Mouse (Mus musculus): Measurements from ENCODE around the gene Zeb2. TPM values are rescaled to one million over a fixed set of nuclear protein-coding genes. Genes with fewer than 3 reads are reported as not detected.

Gene Zeb2
- total RNA-seq, 2 experiments from 2014 or later = 62.7 to 77.7 TPM

- intact Hi-C loops (cut with DNase I) = no loop called here
- DNase-seq = no peak
Observed at GRCm38 (mm10) chr2:44960561-44960960, 156.6 kb downstream of the Zeb2 start.

GRCm38 (mm10) chr2:44957329-44957797 lies 159.8 kb downstream of the Zeb2 start:
- no peak for DNase-seq
- intact Hi-C loops (cut with DNase I) = no loop called here

GRCm38 (mm10) chr2:44956232-44956631 lies 161.0 kb downstream of the Zeb2 start:
- DNase-seq = peak; percentile 47 to 48
- intact Hi-C loops (cut with DNase I) = no loop called here

DNA sequence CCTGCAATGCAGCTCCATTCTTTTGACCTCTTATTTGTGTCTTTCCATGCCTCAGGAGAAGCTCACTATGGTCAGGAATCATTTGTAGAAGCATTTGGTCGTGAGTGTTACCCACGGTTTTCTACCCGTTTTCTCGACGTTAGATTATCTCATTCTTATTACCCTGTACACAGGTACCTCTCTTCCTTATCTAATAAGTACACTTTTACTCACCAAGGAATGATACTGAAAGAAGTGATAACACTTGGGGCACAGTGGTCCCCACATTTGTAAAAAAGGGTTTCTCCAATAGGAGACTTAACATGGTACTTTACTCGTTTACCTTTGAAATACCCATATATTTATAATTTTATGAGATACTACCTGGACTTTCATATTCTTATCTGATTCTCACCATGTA lies 161.7 kb downstream of the Zeb2 start:
- intact Hi-C loops (cut with DNase I) = no loop called here
- DNase-seq = no peak

GRCm38 (mm10) chr2:44954180-44954579 lies 163.0 kb downstream of the Zeb2 start:
- no peak for DNase-seq
- intact Hi-C loops (cut with DNase I) = no loop called here

GRCm38 (mm10) chr2:44952830-44953422 lies 164.3 kb downstream of the Zeb2 start:
- intact Hi-C loops (cut with DNase I) = no loop called here
- DNase-seq = peak; percentile 34 to 53

DNA sequence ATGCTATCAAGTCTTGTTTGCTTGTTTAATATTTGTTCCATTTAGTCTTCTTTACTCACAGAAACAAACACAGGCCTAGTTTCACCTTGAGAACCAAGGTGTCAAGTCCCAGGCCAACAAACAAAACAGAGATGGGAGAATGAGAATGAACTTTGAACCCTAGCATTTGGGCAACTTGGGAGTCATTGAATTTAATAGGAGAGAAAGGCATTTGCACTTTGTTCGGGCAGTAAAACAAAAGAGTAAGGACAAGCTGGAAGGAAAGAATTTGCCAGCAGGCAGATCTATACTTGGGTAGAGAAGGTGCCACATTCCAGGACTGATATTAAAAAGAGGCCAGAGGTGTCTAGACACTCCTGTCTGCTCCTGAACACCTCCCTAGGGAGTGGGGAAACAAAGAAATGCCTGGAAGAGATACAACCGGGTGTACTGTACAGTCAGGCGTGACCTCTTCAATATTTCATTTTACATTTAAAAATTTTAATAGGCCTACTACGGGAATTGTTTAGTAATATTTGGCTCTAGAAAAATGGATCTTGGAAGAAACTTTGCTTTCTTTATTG lies 165.5 kb downstream of the Zeb2 start:
- intact Hi-C loops (cut with DNase I) = no loop called here

GRCm38 (mm10) chr2:44944689-44945088 lies 172.5 kb downstream of the Zeb2 start:
- DNase-seq = no peak
- intact Hi-C loops (cut with DNase I) = no loop called here

More for the DNA sequence above, 165.5 kb downstream of the Zeb2 start:
- peak in 1 of 2 experiments; percentile 19 for DNase-seq

Small RNAs within 50 kb of the gene (microRNA-seq; reads per million reads assigned to microRNA genes)
- 1.0 to 1.4 reads per million in 2 experiments for gene Mir5129

Other genes starting within 250 kb of the Zeb2 start
- gene Gtdc1, start 189.7 kb downstream of the Zeb2 start, total RNA-seq (2021) = 10 to 100 TPM; 26.8 to 27.1 TPM